Mouse (Mus musculus): Measurements from ENCODE around the gene Lrguk. TPM values are rescaled to one million over a fixed set of nuclear protein-coding genes. Genes with fewer than 3 reads are reported as not detected.

Gene Lrguk
- polyA plus RNA-seq, 1 experiment: 0.31 TPM

DNA sequence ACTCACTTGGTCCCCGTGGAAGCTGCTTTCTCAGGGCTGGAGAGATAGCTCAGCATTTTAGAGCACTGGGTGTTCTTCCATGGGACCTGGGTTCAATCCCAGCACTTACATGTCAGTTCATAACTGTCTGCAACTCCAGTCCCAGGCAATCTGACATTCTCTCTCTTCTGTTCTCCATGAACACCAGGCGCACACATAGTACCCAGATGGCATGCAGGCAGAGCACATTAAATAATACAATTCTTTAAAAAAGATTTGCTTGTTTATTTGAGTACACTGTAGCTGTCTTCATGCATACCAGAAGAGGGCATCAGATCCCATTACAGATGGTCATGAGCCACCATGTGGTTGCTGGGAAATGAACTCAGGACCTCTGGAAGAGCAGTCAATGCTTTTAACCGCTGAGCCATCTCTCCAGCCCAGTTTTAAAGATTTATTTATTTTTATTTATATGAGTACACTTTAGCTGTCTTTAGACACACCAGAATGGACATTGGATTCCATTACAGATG is 44.7 kb downstream of the Lrguk start:
- no peaks in the 10 kb centered on the region for H3K36me3 ChIP-seq (ENCODE audit: control insufficient read depth, insufficient read depth, low read length)

GRCm38 (mm10) chr6:34075520-34075919 is 46.3 kb downstream of the Lrguk start:
- whole genome bisulfite sequencing: 94% methylated on average over 11 of the region's 11 CpGs
- no peaks in the 10 kb centered on the region for H3K36me3 ChIP-seq (ENCODE audit: control insufficient read depth, insufficient read depth, low read length)
- DNase-seq: no peak
- peaks cover 2% of the 10 kb centered on the region for H3K4me1 ChIP-seq (replicated peaks; ENCODE audit: control insufficient read depth, insufficient read depth, low read length)
- TF ChIP-seq POLR2A (IDR thresholded peaks at IDR 0.05; ENCODE audit: control insufficient read depth, extremely low read depth, insufficient read depth, low read length, poor library complexity): no peak
- no peak for TF ChIP-seq CTCF (IDR thresholded peaks at IDR 0.05; ENCODE audit: borderline replicate concordance, control insufficient read depth, extremely low read depth, insufficient read depth, low read length, poor library complexity)
- H3K27me3 ChIP-seq (ENCODE audit: control insufficient read depth, insufficient read depth, low read length): no peaks in the 10 kb centered on the region
- no peak overlapping the region for H3K27ac ChIP-seq (ENCODE audit: control insufficient read depth, insufficient read depth, low read length)
- H3K4me3 ChIP-seq (ENCODE audit: control insufficient read depth, insufficient read depth, low read length): no peak overlapping the region

More for the DNA sequence above, 44.7 kb downstream of the Lrguk start:
- H3K27ac ChIP-seq (ENCODE audit: control insufficient read depth, insufficient read depth, low read length): no peak overlapping the region
- DNase-seq: no peak
- TF ChIP-seq CTCF (IDR thresholded peaks at IDR 0.05; ENCODE audit: borderline replicate concordance, control insufficient read depth, extremely low read depth, insufficient read depth, low read length, poor library complexity) (no peak), POLR2A (IDR thresholded peaks at IDR 0.05; ENCODE audit: control insufficient read depth, extremely low read depth, insufficient read depth, low read length, poor library complexity) (no peak)
- H3K27me3 ChIP-seq (ENCODE audit: control insufficient read depth, insufficient read depth, low read length): no peaks in the 10 kb centered on the region
- no peaks in the 10 kb centered on the region; the same call in 1 of the 2 replicates for H3K4me1 ChIP-seq (replicated peaks; ENCODE audit: control insufficient read depth, insufficient read depth, low read length)
- H3K4me3 ChIP-seq (ENCODE audit: control insufficient read depth, insufficient read depth, low read length): no peak overlapping the region
- WGBS: 92% methylated on average over 3 of the region's 3 CpGs

DNA sequence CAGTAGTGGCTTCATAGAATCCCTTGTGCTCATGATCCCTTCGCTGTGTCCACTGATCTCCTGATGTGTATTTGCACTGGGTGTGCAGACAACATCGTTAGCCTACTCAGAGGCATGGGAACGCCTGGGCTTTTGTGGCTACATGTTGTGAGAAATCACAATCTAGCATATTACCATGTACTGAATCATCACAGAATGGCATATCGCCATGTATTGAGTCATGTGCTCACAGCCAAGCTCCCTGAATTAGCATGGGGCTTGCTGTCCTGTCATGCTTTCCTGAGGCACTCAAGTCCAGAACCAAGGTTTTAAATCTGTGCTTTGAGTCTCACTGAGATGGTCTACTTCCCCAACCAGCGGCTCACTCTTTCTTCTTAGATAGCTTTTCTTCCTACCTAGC is 54.2 kb downstream of the Lrguk start:
- no peaks in the 10 kb centered on the region for H3K27me3 ChIP-seq (ENCODE audit: control insufficient read depth, insufficient read depth, low read length)
- peaks cover 6% of the 10 kb centered on the region for H3K4me1 ChIP-seq (replicated peaks; ENCODE audit: control insufficient read depth, insufficient read depth, low read length)
- no peak for DNase-seq
- H3K4me3 ChIP-seq (ENCODE audit: control insufficient read depth, insufficient read depth, low read length): no peak overlapping the region
- TF ChIP-seq POLR2A (IDR thresholded peaks at IDR 0.05; ENCODE audit: control insufficient read depth, extremely low read depth, insufficient read depth, low read length, poor library complexity) (no peak), CTCF (IDR thresholded peaks at IDR 0.05; ENCODE audit: borderline replicate concordance, control insufficient read depth, extremely low read depth, insufficient read depth, low read length, poor library complexity) (no peak)
- no peak overlapping the region for H3K27ac ChIP-seq (ENCODE audit: control insufficient read depth, insufficient read depth, low read length)
- no peaks in the 10 kb centered on the region for H3K36me3 ChIP-seq (ENCODE audit: control insufficient read depth, insufficient read depth, low read length)
- WGBS: 98% methylated on average over 5 of the region's 5 CpGs

DNA sequence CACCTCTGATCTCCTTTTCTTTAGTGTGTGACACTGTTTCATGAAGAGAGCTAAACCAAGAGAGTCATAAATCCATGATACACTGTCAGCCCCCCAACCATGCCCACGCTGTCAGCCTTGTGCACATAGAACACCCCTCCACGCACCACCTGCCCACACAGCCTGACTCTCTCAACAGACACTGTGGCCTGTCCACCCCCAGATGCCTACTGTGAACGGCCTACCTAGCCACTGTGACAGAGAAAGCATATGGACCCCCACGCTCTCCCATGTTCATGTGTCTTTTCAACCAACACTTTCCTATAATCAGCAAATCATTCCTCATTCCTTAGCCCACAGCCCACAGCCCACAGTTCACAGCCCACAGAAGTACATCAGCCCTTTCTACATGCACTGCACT is 58.5 kb downstream of the Lrguk start:
- no peaks in the 10 kb centered on the region for H3K27me3 ChIP-seq (ENCODE audit: control insufficient read depth, insufficient read depth, low read length)
- H3K4me3 ChIP-seq (ENCODE audit: control insufficient read depth, insufficient read depth, low read length): no peak overlapping the region
- peaks cover 10% of the 10 kb centered on the region for H3K4me1 ChIP-seq (replicated peaks; ENCODE audit: control insufficient read depth, insufficient read depth, low read length)
- WGBS: 94% methylated on average over 4 of the region's 4 CpGs
- no peak for DNase-seq
- H3K36me3 ChIP-seq (ENCODE audit: control insufficient read depth, insufficient read depth, low read length): no peaks in the 10 kb centered on the region
- TF ChIP-seq POLR2A (IDR thresholded peaks at IDR 0.05; ENCODE audit: control insufficient read depth, extremely low read depth, insufficient read depth, low read length, poor library complexity): no peak
- H3K27ac ChIP-seq (ENCODE audit: control insufficient read depth, insufficient read depth, low read length): no peak overlapping the region

DNA sequence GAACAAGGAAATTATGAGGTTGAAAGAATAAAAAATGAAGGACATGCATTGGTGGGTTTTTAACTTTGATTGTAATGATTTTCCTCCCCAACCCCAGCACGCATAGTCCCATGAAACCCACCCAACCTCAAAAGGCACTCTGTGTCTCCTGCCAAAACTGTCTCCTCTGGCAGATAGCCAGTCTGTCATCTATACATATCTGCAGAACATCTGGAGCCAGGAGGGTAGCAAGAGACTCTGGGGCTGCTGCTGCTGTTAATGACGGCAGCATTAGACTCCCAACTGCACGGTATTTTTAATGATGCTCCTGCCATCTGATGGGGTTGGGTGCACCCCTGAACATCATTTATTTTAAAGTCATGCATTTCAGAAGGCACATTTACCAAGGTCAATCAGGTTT is 59.7 kb downstream of the Lrguk start:
- no peaks in the 10 kb centered on the region for H3K27me3 ChIP-seq (ENCODE audit: control insufficient read depth, insufficient read depth, low read length)
- no peak for DNase-seq
- H3K4me3 ChIP-seq (ENCODE audit: control insufficient read depth, insufficient read depth, low read length): no peak overlapping the region
- no peaks in the 10 kb centered on the region for H3K36me3 ChIP-seq (ENCODE audit: control insufficient read depth, insufficient read depth, low read length)
- no peak for TF ChIP-seq POLR2A (IDR thresholded peaks at IDR 0.05; ENCODE audit: control insufficient read depth, extremely low read depth, insufficient read depth, low read length, poor library complexity)
- TF ChIP-seq CTCF (IDR thresholded peaks at IDR 0.05; ENCODE audit: borderline replicate concordance, control insufficient read depth, extremely low read depth, insufficient read depth, low read length, poor library complexity): no peak
- WGBS: 82% methylated on average over 3 of the region's 3 CpGs
- H3K27ac ChIP-seq (ENCODE audit: control insufficient read depth, insufficient read depth, low read length): no peak overlapping the region
- peaks cover 10% of the 10 kb centered on the region for H3K4me1 ChIP-seq (replicated peaks; ENCODE audit: control insufficient read depth, insufficient read depth, low read length)

- no peak overlapping the region for H3K27ac ChIP-seq (ENCODE audit: control insufficient read depth, insufficient read depth, low read length)
- 85% methylated on average over 3 of the region's 3 CpGs for WGBS
- H3K4me3 ChIP-seq (ENCODE audit: control insufficient read depth, insufficient read depth, low read length): no peak overlapping the region
- no peaks in the 10 kb centered on the region for H3K27me3 ChIP-seq (ENCODE audit: control insufficient read depth, insufficient read depth, low read length)
- H3K36me3 ChIP-seq (ENCODE audit: control insufficient read depth, insufficient read depth, low read length): no peaks in the 10 kb centered on the region
- TF ChIP-seq CTCF (IDR thresholded peaks at IDR 0.05; ENCODE audit: borderline replicate concordance, control insufficient read depth, extremely low read depth, insufficient read depth, low read length, poor library complexity) (no peak), POLR2A (IDR thresholded peaks at IDR 0.05; ENCODE audit: control insufficient read depth, extremely low read depth, insufficient read depth, low read length, poor library complexity) (no peak)
- H3K4me1 ChIP-seq (replicated peaks; ENCODE audit: control insufficient read depth, insufficient read depth, low read length): peaks cover 10% of the 10 kb centered on the region
- no peak for DNase-seq
Observed at GRCm38 (mm10) chr6:34091537-34091936, 62.3 kb downstream of the Lrguk start.

- H3K36me3 ChIP-seq (ENCODE audit: control insufficient read depth, insufficient read depth, low read length): no peaks in the 10 kb centered on the region
- DNase-seq: no peak
- no peak for TF ChIP-seq POLR2A (IDR thresholded peaks at IDR 0.05; ENCODE audit: control insufficient read depth, extremely low read depth, insufficient read depth, low read length, poor library complexity)
- TF ChIP-seq CTCF (IDR thresholded peaks at IDR 0.05; ENCODE audit: borderline replicate concordance, control insufficient read depth, extremely low read depth, insufficient read depth, low read length, poor library complexity): no peak
- H3K4me1 ChIP-seq (replicated peaks; ENCODE audit: control insufficient read depth, insufficient read depth, low read length): no peaks in the 10 kb centered on the region; the same call in 1 of the 2 replicates
- H3K27ac ChIP-seq (ENCODE audit: control insufficient read depth, insufficient read depth, low read length): no peak overlapping the region
- no peaks in the 10 kb centered on the region for H3K27me3 ChIP-seq (ENCODE audit: control insufficient read depth, insufficient read depth, low read length)
- H3K4me3 ChIP-seq (ENCODE audit: control insufficient read depth, insufficient read depth, low read length): no peak overlapping the region
- whole genome bisulfite sequencing: 79% methylated on average over 6 of the region's 6 CpGs
Observed at GRCm38 (mm10) chr6:34096274-34096673, 67.0 kb downstream of the Lrguk start.
